Mouse (Mus musculus): ENCODE measurements at regions not wholly inside any gene's neighbourhood (a gene's known extent, or its start where the extent isn't known, plus 50 kb on each side); places are given as distances from the start of the nearest gene placed in this dataset.

GRCm38 (mm10) chr8:87116190-87116765 is 231.2 kb upstream of the N4bp1 start:
- DNase-seq (ENCODE audit: extremely low spot score) = no peak

DNA sequence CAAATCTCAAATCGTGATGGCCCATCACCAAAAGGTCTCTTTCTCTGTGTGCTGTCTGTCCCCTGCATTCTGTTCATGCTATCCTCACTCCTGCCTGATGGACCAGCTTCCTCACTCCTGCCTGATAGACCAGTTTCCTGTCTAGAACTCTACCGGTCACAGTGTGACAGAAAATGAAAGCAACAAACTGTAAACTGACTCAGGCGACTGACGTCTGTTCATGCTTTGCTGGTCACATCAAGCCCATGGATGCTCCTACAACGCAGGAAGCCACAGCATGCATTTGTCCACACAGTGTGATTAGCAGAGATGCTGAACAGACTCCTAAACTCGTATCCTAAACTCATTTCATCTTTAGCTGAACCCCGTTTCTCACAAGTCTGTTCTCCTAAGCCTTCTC is 227.3 kb upstream of the N4bp1 start:
- DNase-seq (ENCODE audit: extremely low spot score) = no peak

- no peak for DNase-seq (ENCODE audit: extremely low spot score)
Measured at GRCm38 (mm10) chr8:87105106-87105505, 220.0 kb upstream of the N4bp1 start.

- no peak for DNase-seq (ENCODE audit: extremely low spot score)
Measured at GRCm38 (mm10) chr8:87095211-87095610, 210.2 kb upstream of the N4bp1 start.

DNA sequence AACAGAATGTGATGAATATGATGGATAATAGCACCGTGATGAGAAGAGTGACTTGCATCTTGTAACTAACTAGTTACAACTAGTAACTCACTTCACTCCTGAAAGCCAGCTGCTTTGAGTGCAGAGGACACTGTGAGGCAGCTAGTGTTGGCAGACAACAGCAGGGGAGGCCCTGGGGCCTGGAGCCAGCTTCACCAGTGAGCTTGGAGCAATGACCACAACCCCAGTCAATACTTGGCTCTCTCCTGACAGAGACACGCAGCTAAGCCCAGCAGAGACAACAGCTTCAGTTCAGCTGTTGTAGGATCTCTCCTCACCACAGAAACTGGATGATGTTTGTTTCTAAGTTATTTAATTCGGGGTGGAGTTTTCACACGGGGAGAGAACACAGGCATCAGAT is 209.6 kb upstream of the N4bp1 start:
- no peak for DNase-seq (ENCODE audit: extremely low spot score)

DNA sequence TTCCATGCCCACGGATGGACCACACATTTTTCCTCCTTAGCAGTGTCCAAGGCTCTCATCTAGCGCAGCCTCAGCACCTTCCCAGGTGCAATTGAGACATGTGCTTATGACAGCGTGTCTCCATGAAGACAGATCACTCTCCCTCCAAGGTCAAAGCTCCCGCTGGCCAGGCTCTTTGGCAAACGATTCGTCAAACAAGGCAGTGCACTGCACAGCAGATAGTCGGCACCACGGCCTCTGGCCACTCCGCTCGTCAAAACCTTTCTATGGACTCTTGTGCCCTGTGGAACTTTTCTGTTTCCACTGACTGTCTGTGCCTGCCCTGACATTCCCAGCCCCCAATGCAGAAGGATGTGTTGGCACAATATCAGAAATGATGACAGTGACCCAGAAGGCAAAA is 208.7 kb upstream of the N4bp1 start:
- DNase-seq (ENCODE audit: extremely low spot score) = no peak

DNA sequence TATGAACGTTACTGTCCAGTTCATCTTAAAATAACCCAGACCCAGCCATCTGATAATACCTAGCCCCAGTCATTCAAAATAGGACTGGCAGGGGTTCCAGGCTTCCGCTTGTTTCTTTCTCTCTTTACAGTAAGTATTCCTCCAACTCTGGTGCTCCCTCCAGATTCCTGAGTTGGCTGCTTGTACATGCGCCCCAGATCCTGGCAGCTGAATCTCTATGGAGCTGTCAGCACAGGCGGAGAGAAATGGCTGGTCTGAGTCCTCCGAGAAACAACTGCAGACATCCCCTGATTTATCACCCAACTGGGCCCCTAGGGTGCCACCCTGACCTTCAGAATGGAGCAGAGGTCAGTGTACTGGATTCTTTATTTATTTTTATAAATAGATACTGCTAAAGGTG is 208.0 kb upstream of the N4bp1 start:
- DNase-seq (ENCODE audit: extremely low spot score) = no peak

DNA sequence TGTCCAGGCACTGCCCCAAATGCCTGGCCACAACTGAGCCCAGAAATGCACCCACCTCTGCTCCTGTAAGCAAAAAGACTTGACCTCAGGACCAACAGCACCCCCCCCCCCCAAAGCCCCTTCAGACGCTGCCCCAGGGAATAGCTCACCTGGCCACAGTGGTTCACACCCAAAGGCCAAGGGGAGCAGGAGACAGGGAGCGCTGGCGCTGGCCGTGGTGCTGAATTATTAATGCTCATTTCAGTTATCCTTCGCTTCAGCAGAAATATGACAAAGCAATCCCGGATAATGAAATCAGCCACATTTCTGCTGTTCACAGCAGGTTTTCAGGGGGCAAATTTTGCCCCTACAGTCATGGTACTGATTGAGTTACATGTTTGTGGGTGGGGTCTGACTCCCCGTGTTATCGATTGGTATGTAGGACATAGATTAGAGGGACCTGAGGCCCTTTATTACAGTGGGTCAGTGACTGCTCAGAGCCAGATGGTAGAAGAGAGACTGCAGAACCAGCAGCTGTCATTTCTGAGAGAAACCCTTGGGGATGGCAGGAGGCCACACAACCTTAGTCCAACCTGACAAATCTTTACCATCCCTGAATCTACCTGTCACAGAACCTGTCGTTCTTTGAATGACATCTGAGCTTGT is 202.5 kb upstream of the N4bp1 start:
- peak; percentile 50 for DNase-seq (ENCODE audit: extremely low spot score)

DNA sequence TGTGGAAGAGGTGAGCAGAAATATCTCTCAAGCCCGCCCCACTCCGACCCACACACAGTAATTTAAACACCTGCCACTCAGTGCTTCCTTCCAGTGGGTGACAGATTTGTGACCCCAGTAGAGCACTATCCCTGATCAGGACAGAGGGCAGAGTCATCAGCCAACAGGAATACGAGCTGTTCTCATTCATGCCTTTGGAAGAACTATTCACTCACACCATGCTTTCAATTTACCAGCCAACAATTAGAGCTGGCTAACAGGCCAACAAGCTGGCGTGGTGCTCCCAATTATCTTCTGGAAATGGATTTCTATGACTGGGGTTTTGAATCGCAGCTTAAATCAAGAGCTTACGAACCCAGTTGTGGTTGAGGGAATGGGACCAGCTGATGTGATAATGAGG is 193.2 kb upstream of the N4bp1 start:
- DNase-seq (ENCODE audit: extremely low spot score) = no peak

DNA sequence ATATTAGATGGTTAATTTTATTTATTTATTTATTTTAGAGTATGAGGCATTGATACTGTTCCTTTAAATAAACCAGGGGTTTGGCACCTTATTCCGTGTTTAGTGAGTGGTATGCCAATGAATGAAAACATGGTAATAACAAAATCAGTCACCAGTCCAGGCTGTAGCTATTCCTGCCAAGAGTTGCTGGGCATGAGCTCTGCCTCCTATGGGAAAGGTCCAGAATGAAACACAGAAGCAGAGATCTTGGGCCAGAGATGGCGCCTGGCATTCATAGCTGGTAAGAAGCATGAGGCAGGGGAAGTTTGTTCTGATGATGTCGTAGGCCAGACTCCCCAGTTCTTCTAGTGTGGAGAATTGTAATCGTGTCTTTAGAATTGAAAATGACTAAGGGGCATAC is 190.9 kb upstream of the N4bp1 start:
- no peak for DNase-seq (ENCODE audit: extremely low spot score)

DNA sequence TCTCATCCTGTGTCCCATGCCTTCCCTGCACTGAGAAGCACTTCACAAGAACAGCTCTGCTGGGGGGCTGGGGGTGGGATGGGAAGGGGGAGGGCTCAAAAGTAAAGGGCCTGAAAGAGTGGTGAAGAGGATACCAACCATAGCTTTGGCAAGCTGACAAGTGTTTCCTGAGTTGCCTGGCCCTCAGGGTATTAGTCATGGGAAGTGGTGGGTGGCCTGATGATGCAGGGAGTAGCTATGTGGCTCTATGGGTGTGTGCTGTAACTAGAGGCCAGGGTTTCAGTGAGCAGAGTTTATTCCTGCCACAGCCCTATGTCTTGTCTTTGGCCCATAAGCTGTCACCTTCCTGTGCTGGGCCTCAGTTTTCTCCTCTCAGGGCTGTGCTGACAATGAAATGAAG is 186.2 kb upstream of the N4bp1 start:
- no peak for DNase-seq (ENCODE audit: extremely low spot score)

DNA sequence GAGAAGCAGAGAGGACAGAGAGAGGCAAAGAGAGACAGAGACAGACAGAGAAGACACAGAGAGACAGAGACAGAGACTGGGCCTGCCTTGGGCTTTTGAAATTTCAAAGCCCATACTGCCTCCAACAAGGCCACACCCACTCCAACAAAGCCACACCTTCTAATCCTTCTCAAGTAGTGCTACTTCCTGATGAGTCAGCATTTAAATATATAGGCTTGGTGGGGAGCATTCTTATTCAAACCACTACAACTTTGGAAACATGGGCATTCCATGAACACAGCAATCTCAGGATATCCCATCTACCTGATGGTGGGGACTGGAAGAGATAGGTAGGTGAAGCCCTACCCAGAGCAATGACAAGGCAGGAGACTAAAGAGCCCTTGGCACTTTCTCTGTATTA is 182.0 kb upstream of the N4bp1 start:
- DNase-seq (ENCODE audit: extremely low spot score) = no peak

DNA sequence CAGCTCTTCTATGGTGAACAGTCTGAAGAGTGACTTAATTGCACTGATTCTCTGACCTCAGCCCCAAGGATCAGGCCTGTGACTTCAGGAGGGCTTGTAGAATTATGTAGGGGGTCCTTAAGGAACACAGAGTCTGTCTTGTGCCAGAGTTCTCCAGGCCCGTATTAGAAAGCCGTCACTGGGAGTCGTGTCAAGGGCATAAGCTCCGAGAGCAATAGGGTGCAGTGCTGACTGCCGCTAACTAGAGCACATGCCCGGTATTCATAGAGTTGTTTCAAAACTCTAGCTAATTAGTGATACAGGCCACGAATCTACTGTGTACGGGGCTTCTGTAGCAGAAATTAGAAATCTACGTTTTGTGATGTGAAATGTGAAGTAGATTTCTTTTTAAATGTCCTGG is 179.7 kb upstream of the N4bp1 start:
- DNase-seq (ENCODE audit: extremely low spot score) = no peak

GRCm38 (mm10) chr8:87064250-87064747 is 179.2 kb upstream of the N4bp1 start:
- DNase-seq (ENCODE audit: extremely low spot score) = no peak

DNA sequence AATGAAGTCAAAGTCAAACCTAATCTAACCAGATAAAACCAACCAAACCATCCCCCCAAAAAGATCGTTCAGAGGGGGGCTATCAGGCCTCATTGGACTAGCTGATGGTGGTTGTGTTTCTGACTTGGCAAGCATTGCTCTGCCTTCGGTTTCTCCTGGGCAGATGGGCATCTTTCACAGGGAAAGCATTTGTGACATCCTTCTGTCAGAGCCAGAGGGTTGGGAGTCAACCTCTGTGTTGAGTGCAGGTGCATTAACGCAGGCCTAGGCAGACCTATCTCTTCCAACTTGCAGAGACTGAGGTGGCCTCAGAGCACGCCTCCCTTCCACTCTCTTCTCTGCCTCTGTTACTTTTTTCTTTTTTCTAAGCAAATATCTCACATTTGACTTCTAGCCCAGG is 178.5 kb upstream of the N4bp1 start:
- DNase-seq (ENCODE audit: extremely low spot score) = no peak

DNA sequence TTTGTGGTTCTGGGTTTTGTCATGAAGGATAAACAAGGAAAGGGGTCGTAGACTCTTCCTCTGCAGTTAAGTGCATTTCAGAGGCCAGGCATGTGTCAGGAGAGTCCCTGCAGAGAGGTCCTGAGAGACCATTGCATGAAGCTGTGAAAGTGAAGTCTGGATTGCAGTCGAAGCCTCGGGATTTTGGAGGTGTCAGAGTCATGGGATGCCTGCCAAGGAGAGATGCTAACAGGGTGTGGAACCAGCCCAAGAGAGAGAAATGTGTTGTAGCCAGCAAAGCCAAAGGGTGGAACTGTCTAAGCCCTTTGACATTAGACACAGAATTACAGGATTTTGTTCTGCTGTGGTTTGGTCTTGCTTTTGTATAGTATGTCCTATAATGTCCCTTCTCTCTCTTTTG is 164.7 kb upstream of the N4bp1 start:
- DNase-seq (ENCODE audit: extremely low spot score) = no peak

- DNase-seq (ENCODE audit: extremely low spot score) = no peak
Measured at GRCm38 (mm10) chr8:87049196-87049595, 164.1 kb upstream of the N4bp1 start.

DNA sequence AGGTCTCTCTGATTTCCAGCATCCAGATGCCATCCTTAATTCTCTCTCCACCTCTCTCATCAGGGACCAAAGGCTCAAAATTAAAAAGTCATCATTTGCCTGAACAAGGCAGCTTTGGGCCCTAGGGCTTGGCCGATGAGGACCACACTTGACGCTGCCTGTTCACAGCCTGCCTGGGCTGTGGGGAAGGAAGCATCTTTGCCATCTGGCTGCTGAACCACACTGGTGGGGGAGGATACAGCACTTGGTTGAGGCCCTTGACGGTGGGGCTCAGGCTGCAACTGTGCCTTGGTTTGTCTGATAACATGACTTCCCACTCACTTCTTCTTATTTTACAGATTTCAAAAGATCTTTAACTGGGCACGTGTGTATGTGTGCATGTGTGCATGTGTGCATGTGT is 161.5 kb upstream of the N4bp1 start:
- no peak for DNase-seq (ENCODE audit: extremely low spot score)

DNA sequence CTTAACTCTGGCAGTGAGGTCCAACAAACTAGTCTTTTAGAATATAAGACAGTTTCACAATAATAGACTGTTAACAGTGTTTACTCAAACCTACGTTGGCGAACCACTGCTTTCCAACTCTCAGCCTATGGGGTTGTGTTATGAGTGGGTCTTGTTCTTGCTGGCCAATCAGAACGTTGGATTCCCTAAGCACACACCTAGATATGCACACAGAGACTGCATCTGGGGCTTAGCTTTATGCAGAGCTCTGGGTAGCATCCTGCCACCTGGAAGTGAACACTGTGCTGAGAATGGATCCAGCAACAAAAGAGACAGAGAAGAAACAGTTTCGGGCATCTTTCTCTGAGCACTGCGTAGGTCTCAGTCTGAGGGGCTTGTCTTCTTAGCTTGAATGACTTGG is 158.0 kb upstream of the N4bp1 start:
- no peak for DNase-seq (ENCODE audit: extremely low spot score)

DNA sequence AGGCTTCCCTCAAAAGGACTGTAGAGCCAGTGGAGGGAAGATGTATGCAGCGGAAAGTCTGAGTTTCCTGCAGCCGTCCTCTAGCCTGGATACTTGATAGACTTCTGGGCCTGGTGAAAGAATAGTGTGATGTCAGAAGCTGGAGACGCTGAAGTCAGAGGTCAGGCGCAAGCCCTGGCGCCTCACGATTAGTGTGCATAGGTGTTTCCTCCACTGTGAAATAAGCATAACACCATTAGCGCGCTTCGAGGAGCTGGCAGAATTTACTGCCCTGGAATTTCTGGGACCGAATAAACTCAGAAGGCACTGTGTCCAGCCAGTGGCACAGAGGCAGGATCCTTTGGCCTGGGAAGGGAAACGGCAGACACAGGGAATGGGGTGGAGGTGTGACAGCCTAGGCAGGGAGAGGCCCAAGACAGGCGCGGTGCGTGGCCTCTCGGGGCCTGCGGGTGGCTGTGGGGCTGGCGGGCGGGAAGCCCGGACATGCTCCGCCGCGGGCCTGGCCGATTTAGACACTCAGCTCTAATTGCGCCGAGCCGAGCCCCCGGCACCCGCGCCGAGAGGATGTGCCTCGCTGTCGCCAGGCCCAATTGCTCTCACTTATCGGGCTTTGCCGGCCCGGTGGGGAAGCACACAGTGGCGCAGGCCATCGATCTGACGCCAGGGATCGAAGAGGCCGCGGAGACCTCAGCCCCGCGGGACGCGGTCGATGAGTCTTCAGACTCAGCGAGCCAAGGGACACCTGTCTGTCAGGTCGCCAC is 152.7 kb upstream of the N4bp1 start:
- DNase-seq (ENCODE audit: extremely low spot score) = peak; percentile 46

DNA sequence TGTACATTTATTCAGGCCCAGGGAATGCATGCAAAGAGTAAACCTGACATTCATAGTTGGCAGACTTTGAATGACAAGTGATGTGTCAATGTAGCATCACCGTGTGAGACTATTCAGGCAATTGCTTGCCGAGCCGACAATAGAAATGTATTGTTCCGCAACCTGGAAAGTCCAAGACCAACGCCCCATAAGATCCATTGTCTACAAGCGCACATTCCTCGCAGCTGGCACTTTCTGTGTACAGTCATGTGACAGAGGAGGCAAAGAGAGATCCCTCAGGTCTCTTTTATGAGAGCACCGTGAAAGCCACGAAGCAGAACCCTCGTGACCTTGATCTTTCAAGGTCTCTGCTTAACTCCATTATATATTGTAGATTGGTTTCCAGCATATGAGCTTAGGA is 150.9 kb upstream of the N4bp1 start:
- DNase-seq (ENCODE audit: extremely low spot score) = no peak

DNA sequence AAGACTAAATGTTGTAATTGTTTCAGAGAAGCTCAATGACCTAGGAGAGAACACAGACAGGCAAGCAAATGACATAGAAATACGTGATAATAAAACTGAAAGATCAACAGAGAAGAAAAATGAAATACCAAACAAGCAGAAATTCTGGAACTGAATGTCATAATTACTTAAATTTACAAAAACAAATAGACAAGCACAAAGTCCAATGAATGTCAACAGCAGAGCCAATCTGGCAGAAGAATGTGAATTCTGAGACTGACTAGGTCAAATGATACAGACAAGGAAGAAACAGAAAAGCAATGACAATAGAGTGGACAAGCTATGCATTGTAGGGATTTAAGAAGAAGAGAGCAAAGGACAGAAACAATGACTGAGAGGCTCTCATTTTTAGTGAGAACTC is 143.1 kb upstream of the N4bp1 start:
- DNase-seq (ENCODE audit: extremely low spot score) = no peak

GRCm38 (mm10) chr8:87025946-87026345 is 140.9 kb upstream of the N4bp1 start:
- no peak for DNase-seq (ENCODE audit: extremely low spot score)
